Mouse (Mus musculus) testis, postnatal 10 days (tissue): Measurements from ENCODE around the gene Cps1.

Source experiments
- DNase-seq: peaks from one replicate; pipeline ENCODE4 v3.0.0; 2021; ENCODE audit warnings: low spot score

Cps1 gene

GRCm38 (mm10) chr1:67235468-67236217, 112.8 kb downstream of the Cps1 start:
- no peak for DNase-seq

- DNase-seq: no peak
These were observed 115.6 kb downstream of the Cps1 start for GRCm38 (mm10) chr1:67238446-67238845.

- DNase-seq: no peak
These were observed 116.1 kb downstream of the Cps1 start for GRCm38 (mm10) chr1:67238941-67239340.

- DNase-seq: no peak
These were observed 142.4 kb downstream of the Cps1 start for GRCm38 (mm10) chr1:67265222-67265621.

GRCm38 (mm10) chr1:67267972-67268371, 145.1 kb downstream of the Cps1 start:
- no peak for DNase-seq

GRCm38 (mm10) chr1:67268450-67268849, 145.6 kb downstream of the Cps1 start:
- DNase-seq: no peak

- DNase-seq: no peak
These were observed 153.4 kb downstream of the Cps1 start for GRCm38 (mm10) chr1:67276270-67276669.
